Mouse (Mus musculus) hindbrain, embryonic 10.5 days (tissue): ENCODE results near the gene Zdhhc9. TPM values are rescaled to one million over a fixed set of nuclear protein-coding genes. Genes with fewer than 3 reads are reported as not detected.
"Not testable (repeated sequence)": the region's sequence is repeated elsewhere in the genome, so short reads cannot be mapped to it uniquely, and the experiment has no call there.

Experiments used
- DNase-seq: peaks from one replicate; pipeline ENCODE4 v3.0.0-alpha.2; 2017; ENCODE audit warnings: low spot score
- H3K27ac ChIP-seq: fragments of 300-500 bp; sonication (generic); 2 replicates; pipeline ENCODE4 v1.5.1; 2016; ENCODE audit warnings: mild to moderate bottlenecking, moderate library complexity
- H3K27me3 ChIP-seq: fragments of 300-500 bp; sonication (generic); 2 replicates; pipeline ENCODE4 v1.6.1; 2016; ENCODE audit warnings: mild to moderate bottlenecking; ENCODE audit not compliant: poor library complexity, insufficient read depth, severe bottlenecking
- H3K36me3 ChIP-seq: fragments of 300-500 bp; sonication (generic); 2 replicates; pipeline ENCODE4 v1.6.1; 2016; ENCODE audit warnings: mild to moderate bottlenecking, moderate library complexity
- H3K4me1 ChIP-seq: fragments of 300-500 bp; sonication (generic); replicated peaks from 2 replicates; pipeline ENCODE4 v1.6.1; 2016; ENCODE audit warnings: mild to moderate bottlenecking
- H3K4me3 ChIP-seq: fragments of 300-500 bp; sonication (generic); 2 replicates; pipeline ENCODE4 v1.5.1; 2016; ENCODE audit warnings: mild to moderate bottlenecking, moderate library complexity
- H3K9me3 ChIP-seq: fragments of 300-500 bp; sonication (generic); 2 replicates; pipeline ENCODE4 v1.6.1; 2016; ENCODE audit warnings: mild to moderate bottlenecking, moderate library complexity
- WGBS: fragments of 180-500 bp; shearing (Covaris S2); methylation state at CpG from one replicate; pipeline ENCODE4 v1.1.7; 2016; 5-methylcytosine and 5-hydroxymethylcytosine counted together
- polyA plus RNA-seq: library from polyadenylated mRNA; unstranded; fragments of >200 nt; fragmentation: Nextera tagmentation; extraction: Ambion mirVana; gene quantifications from 2 replicates; pipeline ENCODE4 v1.2.1, GENCODE M21; 2016

Gene Zdhhc9
- 2.7 and 3.9 TPM in 2 replicates for polyA plus RNA-seq

GRCm38 (mm10) chrX:48208519-48209185 lies at the start of gene Zdhhc9:
Zdhhc9 (minus strand) TSS chrX:48208878.
- Histone ChIP-seq H3K27ac (peak within 1 kb of the TSS; percentile 86), H3K36me3 (no peaks in the 10 kb centered on the region)
- WGBS = 21% methylated on average over 34 of the region's 34 CpGs

GRCm38 (mm10) chrX:48257011-48257410 lies 48.3 kb upstream of the Zdhhc9 start:
- H3K9me3 ChIP-seq = no peaks in the 10 kb centered on the region
- whole genome bisulfite sequencing = 17% methylated on average over 16 of the region's 16 CpGs
- no peaks in the 10 kb centered on the region for H3K27me3 ChIP-seq
- peak overlapping the region; percentile 59 for H3K4me3 ChIP-seq
- H3K27ac ChIP-seq = no peak overlapping the region; the same call in 1 of the 2 replicates
- H3K4me1 ChIP-seq = 0 out of 2 replicates have a peak, but pooled peaks cover 4% of the 10 kb centered on the region
- no peak for DNase-seq
- H3K36me3 ChIP-seq = peaks cover 22% of the 10 kb centered on the region

More at GRCm38 (mm10) chrX:48208519-48209185, at the start of gene Zdhhc9:
- peak; percentile 87 for DNase-seq
- Histone ChIP-seq H3K9me3 (no peaks in the 10 kb centered on the region), H3K4me3 (peak within 1 kb of the TSS; percentile 70), H3K4me1 (peaks cover 5% of the 10 kb centered on the region), H3K27me3 (peaks cover 3% of the 10 kb centered on the region; the same call in 1 of the 2 replicates)

GRCm38 (mm10) chrX:48256468-48257007 lies 47.9 kb upstream of the Zdhhc9 start, which contains the start of gene Utp14a:
Utp14a (plus strand) TSS chrX:48256862.
- no peaks in the 10 kb centered on the region for H3K9me3 ChIP-seq
- H3K36me3 ChIP-seq = peaks cover 17% of the 10 kb centered on the region
- WGBS = 10% methylated on average over 33 of the region's 33 CpGs
- peak; percentile 93 for DNase-seq
- H3K4me3 ChIP-seq = peak within 1 kb of the TSS; percentile 59
- peak within 1 kb of the TSS; percentile 83 for H3K27ac ChIP-seq
- 0 out of 2 replicates have a peak, but pooled peaks cover 4% of the 10 kb centered on the region for H3K4me1 ChIP-seq
- no peaks in the 10 kb centered on the region for H3K27me3 ChIP-seq

GRCm38 (mm10) chrX:48255830-48256428 lies 47.3 kb upstream of the Zdhhc9 start:
- peak; percentile 11 for DNase-seq
- H3K36me3 ChIP-seq = peaks cover 11% of the 10 kb centered on the region
- no peaks in the 10 kb centered on the region for H3K27me3 ChIP-seq
- H3K9me3 ChIP-seq = no peaks in the 10 kb centered on the region
- H3K4me1 ChIP-seq = 0 out of 2 replicates have a peak, but pooled peaks cover 4% of the 10 kb centered on the region
- H3K4me3 ChIP-seq = peak overlapping the region; percentile 59
- WGBS = 21% methylated on average over 18 of the region's 18 CpGs
- peak overlapping the region; percentile 83 for H3K27ac ChIP-seq

GRCm38 (mm10) chrX:48234417-48234816 lies 25.7 kb upstream of the Zdhhc9 start:
- no peaks in the 10 kb centered on the region for H3K9me3 ChIP-seq
- no peaks in the 10 kb centered on the region for H3K27me3 ChIP-seq
- 75% methylated on average over 7 of the region's 7 CpGs for WGBS
- DNase-seq = no peak
- no peaks in the 10 kb centered on the region for H3K36me3 ChIP-seq
- no peaks in the 10 kb centered on the region for H3K4me1 ChIP-seq
- no peak overlapping the region for H3K4me3 ChIP-seq
- H3K27ac ChIP-seq = no peak overlapping the region

GRCm38 (mm10) chrX:48226225-48226624 lies 17.5 kb upstream of the Zdhhc9 start:
- H3K4me1 ChIP-seq = no peaks in the 10 kb centered on the region
- no peak overlapping the region for H3K4me3 ChIP-seq
- no peaks in the 10 kb centered on the region for H3K27me3 ChIP-seq
- no peaks in the 10 kb centered on the region for H3K9me3 ChIP-seq
- no peak for DNase-seq
- H3K27ac ChIP-seq = no peak overlapping the region
- 86% methylated on average over 7 of the region's 7 CpGs for WGBS
- no peaks in the 10 kb centered on the region for H3K36me3 ChIP-seq

- 83% methylated on average over 7 of the region's 7 CpGs for whole genome bisulfite sequencing
- Histone ChIP-seq H3K27me3 (no peaks in the 10 kb centered on the region), H3K36me3 (no peaks in the 10 kb centered on the region), H3K9me3 (no peaks in the 10 kb centered on the region), H3K4me1 (no peaks in the 10 kb centered on the region), H3K4me3 (no peak overlapping the region), H3K27ac (no peak overlapping the region)
- DNase-seq = no peak
These were observed 14.0 kb upstream of the Zdhhc9 start for GRCm38 (mm10) chrX:48222706-48223105.

DNA sequence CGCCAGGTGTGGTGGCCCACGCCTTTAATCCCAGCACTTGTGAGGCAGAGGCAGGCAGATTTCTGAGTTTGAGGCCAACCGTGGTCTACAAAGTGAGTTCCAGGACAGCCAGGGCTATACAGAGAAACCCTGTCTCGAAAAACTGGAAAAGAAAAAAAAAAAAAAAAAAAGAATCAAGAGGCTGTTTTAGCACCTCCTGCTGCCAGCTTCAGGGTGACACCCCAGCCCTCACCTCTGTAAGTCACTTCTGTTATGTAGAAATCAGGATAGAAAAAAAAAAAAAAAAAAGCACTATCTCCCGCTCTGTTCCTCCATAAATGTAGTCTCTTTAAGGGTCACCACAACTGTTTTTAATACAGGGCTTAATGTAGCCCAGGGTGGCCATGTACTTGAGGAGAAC lies 10.8 kb upstream of the Zdhhc9 start:
- Histone ChIP-seq H3K27ac (no peak overlapping the region), H3K27me3 (no peaks in the 10 kb centered on the region), H3K4me1 (no peaks in the 10 kb centered on the region), H3K9me3 (no peaks in the 10 kb centered on the region), H3K4me3 (no peak overlapping the region), H3K36me3 (no peaks in the 10 kb centered on the region)
- WGBS = 86% methylated on average over 5 of the region's 5 CpGs
- no peak for DNase-seq

GRCm38 (mm10) chrX:48209746-48210145 lies 1.1 kb upstream of the Zdhhc9 start:
- DNase-seq, H3K36me3 ChIP-seq, H3K27me3 ChIP-seq, H3K27ac ChIP-seq, H3K9me3 ChIP-seq, H3K4me1 ChIP-seq, H3K4me3 ChIP-seq: not testable (repeated sequence)
- WGBS = 84% methylated on average over 4 of the region's 4 CpGs

DNA sequence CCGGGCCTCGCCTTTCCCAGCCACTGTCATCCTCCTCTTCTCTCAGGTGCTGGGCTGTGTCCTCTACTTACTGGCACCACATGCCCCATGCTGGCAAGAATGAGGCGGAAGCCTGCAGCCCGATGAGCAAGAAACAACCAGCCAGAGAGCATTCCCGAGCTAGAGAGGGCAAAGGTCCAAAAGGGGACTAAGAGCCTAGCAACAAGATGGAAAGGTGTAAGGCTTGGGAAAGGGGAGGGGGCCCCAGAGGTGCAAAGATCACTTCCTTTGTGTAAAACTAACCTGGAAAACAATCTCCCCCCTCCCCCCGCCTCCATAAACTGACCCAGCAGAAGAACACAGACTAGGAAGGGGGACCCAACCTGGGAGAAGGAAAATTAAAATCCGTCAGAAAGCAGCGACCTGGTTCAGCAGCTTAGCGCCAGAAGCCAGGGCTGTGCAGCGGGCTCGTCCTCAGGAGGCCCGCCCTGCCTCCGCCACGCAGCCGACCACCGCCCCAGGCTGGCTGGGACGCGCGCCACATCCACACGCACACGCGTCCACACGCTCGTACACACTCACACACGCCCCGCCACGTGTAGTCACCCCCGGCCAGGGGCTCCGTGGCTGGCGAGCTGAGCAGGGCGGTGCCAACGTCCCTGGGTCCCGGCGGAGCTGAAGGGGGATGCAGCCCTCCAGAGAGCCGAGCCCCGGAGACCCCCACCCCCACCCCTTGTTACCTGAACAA lies 754 bp downstream of the Zdhhc9 start:
- peak; percentile 2 for DNase-seq
- H3K27ac ChIP-seq = peak overlapping the region; percentile 86
- 8% methylated on average over 31 of the region's 36 CpGs for WGBS
- H3K9me3 ChIP-seq = no peaks in the 10 kb centered on the region
- H3K36me3 ChIP-seq = no peaks in the 10 kb centered on the region
- H3K4me1 ChIP-seq = peaks cover 5% of the 10 kb centered on the region
- H3K27me3 ChIP-seq = peaks cover 3% of the 10 kb centered on the region; the same call in 1 of the 2 replicates
- peak overlapping the region; percentile 70 for H3K4me3 ChIP-seq

DNA sequence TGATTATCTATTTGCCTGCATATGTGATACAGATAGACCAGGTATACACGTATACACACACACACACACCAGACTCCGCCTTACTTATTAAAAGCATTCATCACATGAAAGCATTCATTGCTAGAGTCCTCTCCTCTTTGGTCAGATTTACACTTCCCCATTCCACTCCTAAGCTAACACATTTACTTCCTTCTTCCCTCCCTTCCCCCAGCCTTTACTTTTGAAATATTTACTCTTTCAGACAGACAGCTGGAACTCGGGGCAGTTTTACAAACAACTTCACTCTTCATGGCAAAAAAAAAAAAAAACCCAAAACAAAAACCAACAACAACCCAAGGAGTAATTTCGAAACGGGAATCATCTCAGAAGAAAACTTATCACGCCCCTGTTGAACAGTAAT lies 4.2 kb downstream of the Zdhhc9 start:
- Histone ChIP-seq H3K9me3 (no peaks in the 10 kb centered on the region), H3K4me3 (no peak overlapping the region), H3K4me1 (peaks cover 5% of the 10 kb centered on the region), H3K27ac (no peak overlapping the region), H3K27me3 (peaks cover 3% of the 10 kb centered on the region; the same call in 1 of the 2 replicates), H3K36me3 (no peaks in the 10 kb centered on the region)
- 84% methylated on average over 6 of the region's 6 CpGs for whole genome bisulfite sequencing
- DNase-seq = no peak

GRCm38 (mm10) chrX:48203763-48204162 lies 4.9 kb downstream of the Zdhhc9 start:
- 85% methylated on average over 7 of the region's 7 CpGs for WGBS
- Histone ChIP-seq H3K9me3 (no peaks in the 10 kb centered on the region), H3K4me1 (peaks cover 5% of the 10 kb centered on the region), H3K27me3 (peaks cover 3% of the 10 kb centered on the region; the same call in 1 of the 2 replicates), H3K27ac (no peak overlapping the region), H3K4me3 (no peak overlapping the region), H3K36me3 (no peaks in the 10 kb centered on the region)
- no peak for DNase-seq
